Mouse (Mus musculus) retina, postnatal 7 days (tissue): ENCODE data around the gene Umodl1.

ENCODE experiments used
- DNase-seq: peaks from one replicate; pipeline ENCODE4 v3.0.0-alpha.2; 2012; ENCODE audit warnings: low read depth, low spot score

Gene Umodl1

GRCm38 (mm10) chr17:30996296-30996695 is 41.9 kb downstream of the Umodl1 start:
- no peak for DNase-seq

GRCm38 (mm10) chr17:31000897-31001296 is 46.5 kb downstream of the Umodl1 start:
- no peak for DNase-seq

- no peak for DNase-seq
Measured at GRCm38 (mm10) chr17:31002613-31003012, 48.2 kb downstream of the Umodl1 start.

- DNase-seq = no peak
Measured at GRCm38 (mm10) chr17:31005284-31005683, 50.8 kb downstream of the Umodl1 start.

- no peak for DNase-seq
Measured at GRCm38 (mm10) chr17:31007357-31007756, 52.9 kb downstream of the Umodl1 start.

GRCm38 (mm10) chr17:31008416-31008815 is 54.0 kb downstream of the Umodl1 start:
- DNase-seq = no peak

GRCm38 (mm10) chr17:31011551-31012394 is 57.3 kb downstream of the Umodl1 start:
- DNase-seq = peak; percentile 67

- peak; percentile 73 for DNase-seq
Measured at GRCm38 (mm10) chr17:31018267-31018666, 63.8 kb downstream of the Umodl1 start.

GRCm38 (mm10) chr17:31019505-31019904 is 65.1 kb downstream of the Umodl1 start:
- peak; percentile 76 for DNase-seq

- no peak for DNase-seq
Measured at GRCm38 (mm10) chr17:31020078-31020477, 65.6 kb downstream of the Umodl1 start.

- no peak for DNase-seq
Measured at GRCm38 (mm10) chr17:31021276-31021675, 66.8 kb downstream of the Umodl1 start.

GRCm38 (mm10) chr17:31024125-31024781 is 69.8 kb downstream of the Umodl1 start:
- DNase-seq = no peak

- DNase-seq = no peak
Measured at GRCm38 (mm10) chr17:31024782-31025125, 70.3 kb downstream of the Umodl1 start.

- no peak for DNase-seq
Measured at GRCm38 (mm10) chr17:31026986-31027385, 72.5 kb downstream of the Umodl1 start.

GRCm38 (mm10) chr17:31027723-31028122 is 73.3 kb downstream of the Umodl1 start:
- DNase-seq = no peak

- no peak for DNase-seq
Measured at GRCm38 (mm10) chr17:31028821-31029370, 74.5 kb downstream of the Umodl1 start.

- no peak for DNase-seq
Measured at GRCm38 (mm10) chr17:31029407-31029806, 75.0 kb downstream of the Umodl1 start.

- no peak for DNase-seq
Measured at GRCm38 (mm10) chr17:31032341-31032740, 77.9 kb downstream of the Umodl1 start.

GRCm38 (mm10) chr17:31033251-31033650 is 78.8 kb downstream of the Umodl1 start:
- no peak for DNase-seq

- no peak for DNase-seq
Measured at GRCm38 (mm10) chr17:31034165-31034564, 79.7 kb downstream of the Umodl1 start.

GRCm38 (mm10) chr17:31034674-31035356 is 80.4 kb downstream of the Umodl1 start:
- no peak for DNase-seq
